Mouse (Mus musculus): ENCODE measurements around the gene Ofcc1. TPM values are rescaled to one million over a fixed set of nuclear protein-coding genes. Genes with fewer than 3 reads are reported as not detected.

The Ofcc1 gene
- polyA plus RNA-seq, 2 experiments: not detected

GRCm38 (mm10) chr13:40263087-40263807, 98.0 kb downstream of the Ofcc1 start:
- DNase-seq (ENCODE audit: low read depth in 3 of 3, low spot score in 3 of 3): no peak
- no peaks in the 10 kb centered on the region for H3K4me1 ChIP-seq (replicated peaks; ENCODE audit: control insufficient read depth in 2 of 2, insufficient read depth in 2 of 2, low read length in 1 of 2)
- H3K9ac ChIP-seq (replicated peaks): no peak overlapping the region
- H3K4me3 ChIP-seq (ENCODE audit: insufficient read depth in 1 of 2, low read depth in 2 of 2, low read length in 2 of 2): no peak overlapping the region
- H3K27ac ChIP-seq: no peak overlapping the region
- TF ChIP-seq EP300 (IDR thresholded peaks at IDR 0.05; ENCODE audit: low read depth) (no peak), CTCF (IDR thresholded peaks at IDR 0.05; ENCODE audit: low read depth) (no peak)
- 71% methylated on average over 16 of the region's 16 CpGs for WGBS (ENCODE audit: insufficient replicate concordance)
- no peaks in the 10 kb centered on the region for H3K27me3 ChIP-seq (ENCODE audit: control insufficient read depth, insufficient read depth, low read length)
- ATAC-seq (ENCODE audit: insufficient read depth): no peak
- H3K4me2 ChIP-seq (ENCODE audit: low read depth): no peak overlapping the region
- no peaks in the 10 kb centered on the region for H3K9me3 ChIP-seq (ENCODE audit: control insufficient read depth, low read length)
- H3K36me3 ChIP-seq (replicated peaks; ENCODE audit: control insufficient read depth, insufficient read depth, low read depth): no peaks in the 10 kb centered on the region

- Histone ChIP-seq H3K36me3 (replicated peaks; ENCODE audit: control insufficient read depth, insufficient read depth, low read depth) (no peaks in the 10 kb centered on the region), H3K9ac (replicated peaks) (no peak overlapping the region), H3K27ac (no peak overlapping the region), H3K27me3 (ENCODE audit: control insufficient read depth, insufficient read depth, low read length) (no peaks in the 10 kb centered on the region), H3K4me1 (replicated peaks; ENCODE audit: control insufficient read depth in 2 of 2, insufficient read depth in 2 of 2, low read length in 1 of 2) (no peaks in the 10 kb centered on the region), H3K4me3 (ENCODE audit: insufficient read depth in 1 of 2, low read depth in 2 of 2, low read length in 2 of 2) (no peak overlapping the region), H3K4me2 (ENCODE audit: low read depth) (no peak overlapping the region), H3K9me3 (ENCODE audit: control insufficient read depth, low read length) (no peaks in the 10 kb centered on the region)
- TF ChIP-seq EP300 (IDR thresholded peaks at IDR 0.05; ENCODE audit: low read depth) (no peak), CTCF (IDR thresholded peaks at IDR 0.05; ENCODE audit: low read depth) (no peak)
- DNase-seq (ENCODE audit: low read depth in 3 of 3, low spot score in 3 of 3) (no peak), ATAC-seq (ENCODE audit: insufficient read depth) (no peak)
- WGBS (ENCODE audit: insufficient replicate concordance): 40% methylated on average over 5 of the region's 5 CpGs
Measured at GRCm38 (mm10) chr13:40258757-40259156, 102.5 kb downstream of the Ofcc1 start.

GRCm38 (mm10) chr13:40243821-40244220, 117.4 kb downstream of the Ofcc1 start:
- Histone ChIP-seq H3K27ac (no peak overlapping the region), H3K4me1 (replicated peaks; ENCODE audit: control insufficient read depth in 2 of 2, insufficient read depth in 2 of 2, low read length in 1 of 2) (no peaks in the 10 kb centered on the region), H3K36me3 (replicated peaks; ENCODE audit: control insufficient read depth, insufficient read depth, low read depth) (no peaks in the 10 kb centered on the region), H3K9ac (replicated peaks) (no peak overlapping the region), H3K4me3 (ENCODE audit: insufficient read depth in 1 of 2, low read depth in 2 of 2, low read length in 2 of 2) (no peak overlapping the region), H3K27me3 (ENCODE audit: control insufficient read depth, insufficient read depth, low read length) (no peaks in the 10 kb centered on the region), H3K4me2 (ENCODE audit: low read depth) (no peak overlapping the region), H3K9me3 (ENCODE audit: control insufficient read depth, low read length) (no peaks in the 10 kb centered on the region)
- ATAC-seq (ENCODE audit: insufficient read depth) (no peak), DNase-seq (ENCODE audit: low read depth in 3 of 3, low spot score in 3 of 3) (no peak)
- 64% methylated on average over 6 of the region's 6 CpGs for WGBS (ENCODE audit: insufficient replicate concordance)
- no peak for TF ChIP-seq EP300 (IDR thresholded peaks at IDR 0.05; ENCODE audit: low read depth)

- no peaks in the 10 kb centered on the region for H3K4me1 ChIP-seq (replicated peaks; ENCODE audit: control insufficient read depth in 2 of 2, insufficient read depth in 2 of 2, low read length in 1 of 2)
- no peak overlapping the region for H3K9ac ChIP-seq (replicated peaks)
- H3K36me3 ChIP-seq (replicated peaks; ENCODE audit: control insufficient read depth, insufficient read depth, low read depth): no peaks in the 10 kb centered on the region
- no peak overlapping the region for H3K27ac ChIP-seq
- TF ChIP-seq EP300 (IDR thresholded peaks at IDR 0.05; ENCODE audit: low read depth): no peak
- TF ChIP-seq CTCF (IDR thresholded peaks at IDR 0.05; ENCODE audit: low read depth): no peak
- H3K4me3 ChIP-seq (ENCODE audit: insufficient read depth in 1 of 2, low read depth in 2 of 2, low read length in 2 of 2): no peak overlapping the region
- H3K4me2 ChIP-seq (ENCODE audit: low read depth): no peak overlapping the region
- H3K9me3 ChIP-seq (ENCODE audit: control insufficient read depth, low read length): no peaks in the 10 kb centered on the region
- ATAC-seq (ENCODE audit: insufficient read depth) (no peak), DNase-seq (ENCODE audit: low read depth in 3 of 3, low spot score in 3 of 3) (no peak)
- no peaks in the 10 kb centered on the region for H3K27me3 ChIP-seq (ENCODE audit: control insufficient read depth, insufficient read depth, low read length)
- 54% methylated on average over 3 of the region's 3 CpGs for WGBS (ENCODE audit: insufficient replicate concordance)
Measured at GRCm38 (mm10) chr13:40236356-40236755, 124.9 kb downstream of the Ofcc1 start.

- no peaks in the 10 kb centered on the region for H3K4me1 ChIP-seq (replicated peaks; ENCODE audit: control insufficient read depth in 2 of 2, insufficient read depth in 2 of 2, low read length in 1 of 2)
- no peak overlapping the region for H3K27ac ChIP-seq
- TF ChIP-seq EP300 (IDR thresholded peaks at IDR 0.05; ENCODE audit: low read depth): no peak
- no peak for TF ChIP-seq CTCF (IDR thresholded peaks at IDR 0.05; ENCODE audit: low read depth)
- WGBS (ENCODE audit: insufficient replicate concordance): 58% methylated on average over 9 of the region's 9 CpGs
- ATAC-seq (ENCODE audit: insufficient read depth): no peak
- no peak overlapping the region for H3K4me2 ChIP-seq (ENCODE audit: low read depth)
- no peak overlapping the region for H3K9ac ChIP-seq (replicated peaks)
- no peak overlapping the region for H3K4me3 ChIP-seq (ENCODE audit: insufficient read depth in 1 of 2, low read depth in 2 of 2, low read length in 2 of 2)
- H3K27me3 ChIP-seq (ENCODE audit: control insufficient read depth, insufficient read depth, low read length): no peaks in the 10 kb centered on the region
- H3K36me3 ChIP-seq (replicated peaks; ENCODE audit: control insufficient read depth, insufficient read depth, low read depth): no peaks in the 10 kb centered on the region
- no peaks in the 10 kb centered on the region for H3K9me3 ChIP-seq (ENCODE audit: control insufficient read depth, low read length)
- no peak for DNase-seq (ENCODE audit: low read depth in 3 of 3, low spot score in 3 of 3)
Measured at GRCm38 (mm10) chr13:40208314-40208713, 152.9 kb downstream of the Ofcc1 start.
